Mouse (Mus musculus): Measurements from ENCODE around the gene Lrrn4cl. TPM values are rescaled to one million over a fixed set of nuclear protein-coding genes. Genes with fewer than 3 reads are reported as not detected.

The Lrrn4cl gene
- total RNA-seq, 1 experiment from 2014 or later = 0.91 TPM

Other genes starting within 250 kb of the Lrrn4cl start
- not detected for gene Slc22a6, start 232.7 kb upstream of the Lrrn4cl start, total RNA-seq (2023)
- gene Chrm1, start 187.0 kb upstream of the Lrrn4cl start, total RNA-seq (2023) = not detected
- 200 TPM for gene Slc3a2, start 127.4 kb upstream of the Lrrn4cl start, total RNA-seq (2023)
- gene Wdr74, start 114.9 kb upstream of the Lrrn4cl start, total RNA-seq (2023) = 89.2 TPM
- gene 1700092M07Rik, start 110.0 kb upstream of the Lrrn4cl start, total RNA-seq (2023) = 2.3 TPM
- gene Stx5a, start 109.4 kb upstream of the Lrrn4cl start, total RNA-seq (2023) = 265 TPM
- 559 TPM for gene Nxf1, start 93.7 kb upstream of the Lrrn4cl start, total RNA-seq (2023)
- gene Tmem223, start 79.8 kb upstream of the Lrrn4cl start, total RNA-seq (2023) = 30.8 TPM
- 61.1 TPM for gene Tmem179b, start 76.3 kb upstream of the Lrrn4cl start, total RNA-seq (2023)
- gene Taf6l, start 64.4 kb upstream of the Lrrn4cl start, total RNA-seq (2023) = 9.8 TPM
- 50.4 TPM for gene Polr2g, start 52.2 kb upstream of the Lrrn4cl start, total RNA-seq (2023)
- 0.26 TPM for gene Zbtb3, start 48.2 kb upstream of the Lrrn4cl start, total RNA-seq (2023)
- gene Ttc9c, start 31.4 kb upstream of the Lrrn4cl start, total RNA-seq (2023) = 21.2 TPM
- 101 TPM for gene Hnrnpul2, start 30.8 kb upstream of the Lrrn4cl start, total RNA-seq (2023)
- 16.0 TPM for gene AC129217.1, start 21.0 kb upstream of the Lrrn4cl start, total RNA-seq (2023)
- gene Bscl2, start 13.3 kb upstream of the Lrrn4cl start, total RNA-seq (2023) = 37.6 TPM
- not detected for gene Gng3, start 11.6 kb upstream of the Lrrn4cl start, total RNA-seq (2023)
- 116 TPM for gene Ubxn1, start 20.7 kb downstream of the Lrrn4cl start, total RNA-seq (2023)
- gene Uqcc3, start 30.2 kb downstream of the Lrrn4cl start, total RNA-seq (2023) = 36.2 TPM
- 9.4 TPM for gene Lbhd1, start 33.0 kb downstream of the Lrrn4cl start, total RNA-seq (2023)
- gene Gm49403, start 33.2 kb downstream of the Lrrn4cl start, total RNA-seq (2023) = not detected
- 25.8 TPM for gene 1810009A15Rik, start 38.1 kb downstream of the Lrrn4cl start, total RNA-seq (2023)
- gene Gm49416, start 38.2 kb downstream of the Lrrn4cl start, total RNA-seq (2023) = 3.8 TPM
- 18.6 TPM for gene Ints5, start 42.2 kb downstream of the Lrrn4cl start, total RNA-seq (2023)
- gene Ganab, start 47.3 kb downstream of the Lrrn4cl start, total RNA-seq (2023) = 134 TPM
- 41.9 TPM for gene B3gat3, start 69.6 kb downstream of the Lrrn4cl start, total RNA-seq (2023)
- gene Rom1, start 78.6 kb downstream of the Lrrn4cl start, total RNA-seq (2023) = 3.0 TPM
- 70.7 TPM for gene Eml3, start 78.8 kb downstream of the Lrrn4cl start, total RNA-seq (2023)
- gene Mta2, start 91.1 kb downstream of the Lrrn4cl start, total RNA-seq (2023) = 172 TPM
- gene Tut1, start 103.1 kb downstream of the Lrrn4cl start, total RNA-seq (2023) = 39.7 TPM
- gene Eef1g, start 116.3 kb downstream of the Lrrn4cl start, total RNA-seq (2023) = 533 TPM
- gene Ahnak, start 138.5 kb downstream of the Lrrn4cl start, total RNA-seq (2023) = 74.3 TPM
- gene Scgb1a1, start 237.2 kb downstream of the Lrrn4cl start, total RNA-seq (2023) = not detected